Mouse (Mus musculus) naive thymus-derived CD4-positive, alpha-beta T cell, adult 2 months (primary cell): ENCODE measurements around the gene Gtf2h5.
A peak's percentile ranks its signal among the peaks of the same experiment; 100 is the strongest.

Experiments
- DNase-seq: peaks from one replicate; pipeline ENCODE4 v3.0.0-alpha.2; 2011; ENCODE audit warnings: low read depth

Gtf2h5 gene

DNA sequence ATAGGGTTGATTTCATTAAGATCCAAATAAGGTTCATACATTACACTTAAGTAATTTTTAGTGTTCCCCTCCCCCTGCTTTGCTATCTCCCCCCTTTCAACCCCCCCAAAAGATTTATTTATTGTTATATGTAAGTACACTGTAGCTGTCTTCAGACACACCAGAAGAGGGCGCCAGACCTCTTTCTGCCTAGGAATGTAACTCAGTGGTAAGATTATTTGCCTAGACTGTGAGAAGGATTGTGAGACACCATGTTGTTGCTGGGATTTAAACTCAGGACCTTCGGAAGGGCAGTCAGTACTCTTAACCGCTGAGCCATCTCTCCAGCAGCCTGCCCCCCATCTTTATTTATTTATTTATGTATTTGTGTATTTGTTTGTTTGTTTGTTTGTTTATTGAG lies 31.4 kb downstream of the Gtf2h5 start:
- DNase-seq, result peak; percentile 26

DNA sequence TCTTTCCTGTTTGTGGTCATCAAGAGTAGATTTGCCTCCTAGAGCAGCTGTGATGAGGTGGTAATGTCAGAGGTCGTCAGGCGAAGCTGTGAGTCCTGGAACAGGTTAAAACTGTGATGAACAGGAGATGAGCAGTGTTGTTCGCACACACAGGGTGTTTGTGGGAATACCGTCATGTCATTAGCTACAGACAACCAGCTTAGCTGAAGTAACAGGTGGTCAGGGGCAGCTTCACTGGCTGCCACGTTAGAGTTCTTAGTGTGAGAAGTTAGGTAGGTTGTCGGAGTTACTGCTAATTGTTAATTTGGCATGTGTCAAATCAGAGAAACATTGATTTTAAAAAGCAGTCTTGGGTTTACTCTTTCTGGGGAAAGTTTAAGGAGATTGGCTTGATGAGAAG lies 34.1 kb downstream of the Gtf2h5 start:
- DNase-seq, result no peak

DNA sequence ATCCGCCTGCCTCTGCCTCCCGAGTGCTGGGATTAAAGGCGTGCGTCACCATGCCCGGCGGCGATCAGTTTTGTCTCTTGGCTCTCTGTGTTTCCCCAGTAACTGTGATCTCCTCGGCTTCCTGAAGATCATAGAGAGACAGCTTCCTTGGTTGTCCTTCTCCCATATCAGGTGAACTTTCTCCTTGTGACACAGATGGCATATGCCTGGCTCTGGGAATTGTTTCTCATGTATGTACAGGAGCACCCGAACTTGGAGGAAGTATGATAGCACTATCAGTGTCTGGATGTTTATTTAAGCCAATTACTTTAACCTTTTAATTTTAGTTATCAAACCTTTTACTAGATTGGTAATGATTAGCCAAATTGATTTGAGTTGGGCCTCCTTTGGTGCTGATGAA lies 35.5 kb downstream of the Gtf2h5 start:
- no peak for DNase-seq

DNA sequence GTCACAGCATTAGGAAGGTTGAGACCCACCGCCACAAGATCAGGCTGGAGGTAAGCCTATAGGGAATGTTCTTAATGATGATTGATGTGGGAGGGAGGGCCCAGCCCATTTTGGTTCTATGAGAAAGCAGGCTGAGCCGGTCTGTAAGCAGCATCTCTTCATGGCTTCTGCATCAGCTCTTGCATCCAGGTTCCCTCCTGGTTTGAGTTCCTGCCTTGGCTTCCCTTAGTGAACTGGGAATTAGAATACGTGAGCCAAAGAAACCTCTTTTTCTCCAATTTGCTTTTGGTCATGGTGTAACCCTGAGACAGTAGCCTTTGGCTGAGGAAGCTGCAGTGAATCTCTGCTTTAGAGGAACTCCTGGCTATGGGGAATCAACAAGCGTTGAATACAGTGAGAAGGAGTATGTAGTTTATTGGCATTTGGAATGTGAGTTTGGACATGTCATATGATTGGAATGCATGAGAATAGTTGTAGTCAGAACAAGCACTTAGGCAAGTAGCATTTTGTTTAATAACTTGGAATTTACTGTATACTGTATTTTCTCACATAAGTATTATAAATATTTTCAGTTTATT lies 37.7 kb downstream of the Gtf2h5 start:
- DNase-seq, result no peak

DNA sequence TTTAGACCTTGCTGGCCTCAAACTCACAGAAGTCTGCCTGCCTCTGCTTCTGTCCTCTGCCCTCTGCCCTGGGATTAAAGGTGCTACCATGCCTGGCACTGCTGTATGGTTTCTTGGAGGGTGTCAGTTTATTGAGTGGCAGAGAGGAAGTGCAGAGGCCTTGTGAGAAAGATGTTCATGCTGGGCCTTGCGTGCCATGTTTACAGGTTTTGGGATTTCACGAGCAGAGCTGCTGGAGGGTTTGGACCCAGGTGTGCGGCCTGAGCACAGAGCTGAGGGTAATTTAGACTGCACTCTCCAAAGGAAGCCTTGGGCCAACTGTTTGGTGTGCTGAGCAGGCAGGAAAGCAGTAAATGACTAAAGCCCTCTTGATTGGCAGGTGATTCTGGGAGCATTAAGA lies 38.3 kb downstream of the Gtf2h5 start:
- DNase-seq, result no peak

DNA sequence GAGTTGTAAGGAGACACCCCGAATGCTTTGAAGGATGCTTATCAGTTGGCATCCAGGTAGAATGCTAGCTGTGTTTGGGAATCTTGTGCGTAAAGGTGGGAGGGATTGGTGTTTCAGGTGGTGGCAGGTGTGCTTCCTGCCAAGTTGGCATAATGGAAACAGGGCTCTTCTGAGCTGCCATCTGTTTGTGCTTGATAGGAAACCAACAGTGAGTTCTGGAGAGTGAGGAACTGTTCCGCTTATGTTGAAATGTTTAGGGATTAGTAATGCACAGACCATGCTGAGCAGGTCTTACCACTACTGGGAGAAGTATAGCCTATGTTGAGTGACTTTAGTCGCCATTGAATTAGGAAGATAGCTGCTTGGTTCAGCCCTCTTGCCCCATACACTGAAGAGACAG lies 39.3 kb downstream of the Gtf2h5 start:
- DNase-seq, result no peak

DNA sequence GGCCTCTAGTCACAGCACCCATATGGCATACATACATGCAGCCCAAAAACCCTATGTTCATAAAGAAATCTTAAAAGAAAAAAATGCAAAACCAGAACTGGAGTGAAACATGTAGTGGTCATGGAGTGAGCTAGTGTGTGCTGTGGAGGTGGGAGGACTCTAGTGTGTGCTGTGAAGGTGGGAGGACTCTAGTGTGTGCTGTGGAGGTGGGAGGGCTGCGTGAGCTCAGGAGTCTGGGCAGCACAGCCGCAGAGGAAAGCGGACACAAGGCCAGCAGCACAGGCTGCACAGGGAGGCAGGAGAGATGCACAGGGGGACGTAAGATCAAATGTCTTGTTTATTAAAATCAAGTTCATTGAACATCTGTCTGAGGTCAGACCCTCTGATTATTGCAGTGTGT lies 44.2 kb downstream of the Gtf2h5 start:
- no peak for DNase-seq

DNA sequence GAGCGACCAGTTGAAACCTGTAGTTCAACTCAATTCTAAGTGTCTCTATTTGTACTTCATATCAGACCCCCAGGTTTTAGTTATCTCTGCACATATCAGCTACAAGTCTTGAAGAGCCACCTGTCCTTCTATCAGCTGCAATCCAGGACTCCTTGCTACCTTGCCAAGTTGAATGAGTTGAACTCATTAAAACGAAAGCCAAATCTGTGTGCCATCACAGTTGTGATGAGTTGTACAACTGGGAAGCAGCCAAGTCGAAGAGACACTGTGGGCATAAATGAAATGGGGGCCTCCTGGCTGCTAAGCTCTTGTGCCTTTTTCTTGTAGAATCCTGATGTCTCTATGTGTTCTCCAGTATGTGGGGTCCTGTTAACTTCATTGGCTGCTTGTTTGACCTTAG lies 45.9 kb downstream of the Gtf2h5 start:
- DNase-seq, result no peak

DNA sequence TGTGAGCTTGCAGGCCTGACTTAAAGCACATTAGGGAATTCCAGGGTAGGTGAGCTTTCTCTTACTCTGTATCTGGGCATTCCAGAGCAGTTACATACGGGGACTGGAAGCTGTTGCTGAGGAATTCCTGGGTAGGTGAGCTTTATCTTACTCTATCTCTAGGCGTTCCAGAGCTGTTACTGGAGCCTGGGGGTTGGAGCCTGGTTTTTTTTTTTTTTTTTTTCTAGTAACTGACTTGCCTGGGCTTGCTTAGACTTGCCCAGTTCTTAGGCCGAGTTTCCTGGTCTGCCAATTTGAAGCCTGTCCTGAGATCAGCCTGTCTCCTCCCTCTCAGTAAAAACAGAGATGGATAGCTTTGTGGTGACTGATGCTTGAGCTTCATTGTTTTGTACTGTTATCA lies 48.5 kb downstream of the Gtf2h5 start:
- no peak for DNase-seq

DNA sequence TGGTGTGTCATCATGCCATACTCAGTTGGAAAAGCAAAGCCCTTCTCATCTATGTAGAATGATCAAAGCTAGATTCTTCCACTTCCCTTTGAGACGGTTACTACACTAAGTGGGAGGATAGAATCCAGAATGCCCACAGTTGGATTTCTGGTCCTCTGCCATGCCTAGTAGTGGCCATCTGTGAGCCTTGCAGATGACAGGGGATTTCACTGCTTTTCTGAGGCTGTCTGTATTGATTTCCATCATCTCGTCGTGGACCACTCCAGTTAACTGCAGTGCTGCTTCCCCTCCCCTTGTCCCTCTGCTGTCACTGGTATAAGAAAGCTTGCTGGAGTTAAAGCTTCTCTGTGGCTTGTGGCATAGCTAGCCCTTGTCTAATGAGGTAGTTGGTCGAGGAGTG lies 49.8 kb downstream of the Gtf2h5 start:
- no peak for DNase-seq

DNA sequence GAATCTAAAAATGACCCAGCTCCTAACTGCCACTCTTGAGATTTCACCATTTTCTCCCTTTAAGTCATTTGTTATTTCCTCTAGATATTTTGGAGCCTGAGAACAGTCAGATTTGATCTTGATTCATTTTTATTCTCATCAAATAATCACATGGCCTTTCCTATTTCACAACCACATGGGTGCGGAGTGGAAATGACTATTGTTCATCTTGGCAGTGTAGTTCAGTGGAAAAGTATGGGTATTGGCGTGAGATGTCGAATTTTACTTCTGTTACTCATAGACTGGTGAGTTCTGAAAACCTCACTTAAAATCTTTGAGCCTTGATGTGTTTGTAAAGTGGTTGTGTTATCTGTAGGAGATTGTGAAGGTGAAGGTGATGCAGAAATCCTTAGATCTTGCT lies 51.5 kb downstream of the Gtf2h5 start:
- DNase-seq, result no peak
